Mouse (Mus musculus): ENCODE data around the gene Hacd1. TPM values are rescaled to one million over a fixed set of nuclear protein-coding genes. Genes with fewer than 3 reads are reported as not detected.
"Not testable (repeated sequence)": the region's sequence is repeated elsewhere in the genome, so short reads cannot be mapped to it uniquely, and the experiment has no call there.

The Hacd1 gene
- 236 and 238 TPM in 2 replicates for polyA plus RNA-seq (2016; fragmentation: Nextera tagmentation; extraction: Ambion mirVana)

GRCm38 (mm10) chr2:14055566-14056331, at the start of gene Hacd1:
TSS of gene Hacd1 (minus strand) at chr2:14056135.
- Histone ChIP-seq H3K4me1 (replicated peaks) (peaks cover 14% of the 10 kb centered on the region), H3K9ac (peak within 1 kb of the TSS; percentile 84), H3K4me2 (peak within 1 kb of the TSS; percentile 72), H3K27me3 (replicated peaks) (no peaks in the 10 kb centered on the region), H3K4me3 (peak within 1 kb of the TSS; percentile 79), H3K27ac (ENCODE audit: poor library complexity, severe bottlenecking) (peak within 1 kb of the TSS; percentile 97), H3K9me3 (replicated peaks) (no peaks in the 10 kb centered on the region), H3K36me3 (no peaks in the 10 kb centered on the region)
- WGBS: under 1% methylated on average over 99 of the region's 101 CpGs
- peak; percentile 87 for ATAC-seq (ENCODE audit: insufficient number of reproducible peaks, low FRiP score)

GRCm38 (mm10) chr2:14103924-14104323, 48.0 kb upstream of the Hacd1 start:
- no peak for ATAC-seq (ENCODE audit: insufficient number of reproducible peaks, low FRiP score)
- Histone ChIP-seq H3K27ac (ENCODE audit: poor library complexity, severe bottlenecking) (no peak overlapping the region), H3K4me3 (no peak overlapping the region), H3K9me3 (replicated peaks) (no peaks in the 10 kb centered on the region), H3K4me1 (replicated peaks) (0 out of 2 replicates have a peak, but pooled peaks cover 3% of the 10 kb centered on the region), H3K27me3 (replicated peaks) (no peaks in the 10 kb centered on the region), H3K4me2 (no peak overlapping the region), H3K9ac (no peak overlapping the region), H3K36me3 (peaks cover 12% of the 10 kb centered on the region)
- 89% methylated on average over 1 of the region's 1 CpGs for WGBS

GRCm38 (mm10) chr2:14102603-14103002, 46.7 kb upstream of the Hacd1 start:
- no peak overlapping the region for H3K4me2 ChIP-seq
- no peaks in the 10 kb centered on the region for H3K27me3 ChIP-seq (replicated peaks)
- H3K36me3 ChIP-seq: peaks cover 12% of the 10 kb centered on the region
- ATAC-seq (ENCODE audit: insufficient number of reproducible peaks, low FRiP score): no peak
- H3K9ac ChIP-seq: no peak overlapping the region
- whole genome bisulfite sequencing: 55% methylated on average over 2 of the region's 2 CpGs
- H3K27ac ChIP-seq (ENCODE audit: poor library complexity, severe bottlenecking): no peak overlapping the region
- H3K9me3 ChIP-seq (replicated peaks): no peaks in the 10 kb centered on the region
- H3K4me1 ChIP-seq (replicated peaks): 0 out of 2 replicates have a peak, but pooled peaks cover 3% of the 10 kb centered on the region
- no peak overlapping the region for H3K4me3 ChIP-seq

GRCm38 (mm10) chr2:14100533-14100932, 44.6 kb upstream of the Hacd1 start:
- Histone ChIP-seq H3K4me2 (no peak overlapping the region), H3K4me3 (no peak overlapping the region), H3K9me3 (replicated peaks) (no peaks in the 10 kb centered on the region; the same call in 1 of the 2 replicates), H3K9ac (no peak overlapping the region), H3K27ac (ENCODE audit: poor library complexity, severe bottlenecking) (no peak overlapping the region), H3K4me1 (replicated peaks) (0 out of 2 replicates have a peak, but pooled peaks cover 3% of the 10 kb centered on the region), H3K36me3 (peaks cover 21% of the 10 kb centered on the region), H3K27me3 (replicated peaks) (no peaks in the 10 kb centered on the region)
- ATAC-seq (ENCODE audit: insufficient number of reproducible peaks, low FRiP score): no peak

GRCm38 (mm10) chr2:14078527-14078926, 22.6 kb upstream of the Hacd1 start:
- H3K36me3 ChIP-seq; H3K27me3 ChIP-seq (replicated peaks); H3K9me3 ChIP-seq (replicated peaks); ATAC-seq (ENCODE audit: insufficient number of reproducible peaks, low FRiP score); H3K4me2 ChIP-seq; H3K4me3 ChIP-seq; H3K27ac ChIP-seq (ENCODE audit: poor library complexity, severe bottlenecking); H3K9ac ChIP-seq: not testable (repeated sequence)
- H3K4me1 ChIP-seq (replicated peaks): peaks cover 13% of the 10 kb centered on the region; the same call in 1 of the 2 replicates
- 84% methylated on average over 9 of the region's 9 CpGs for WGBS

GRCm38 (mm10) chr2:14074221-14074901, 18.4 kb upstream of the Hacd1 start:
- peak overlapping the region; percentile 95 for H3K4me3 ChIP-seq
- ATAC-seq (ENCODE audit: insufficient number of reproducible peaks, low FRiP score): no peak; the same call in 1 of the 2 replicates
- no peaks in the 10 kb centered on the region for H3K36me3 ChIP-seq
- no peaks in the 10 kb centered on the region for H3K9me3 ChIP-seq (replicated peaks)
- H3K27me3 ChIP-seq (replicated peaks): no peaks in the 10 kb centered on the region
- peak overlapping the region; percentile 91 for H3K27ac ChIP-seq (ENCODE audit: poor library complexity, severe bottlenecking)
- H3K4me2 ChIP-seq: peak overlapping the region; percentile 75
- WGBS: under 1% methylated on average over 36 of the region's 38 CpGs
- H3K4me1 ChIP-seq (replicated peaks): peaks cover 13% of the 10 kb centered on the region; the same call in 1 of the 2 replicates
- H3K9ac ChIP-seq: peak overlapping the region; percentile 98

GRCm38 (mm10) chr2:14073362-14074220, 17.7 kb upstream of the Hacd1 start, which contains the start of gene Stam:
TSS of gene Stam (plus strand) at chr2:14074098.
- peak within 1 kb of the TSS; percentile 91 for H3K27ac ChIP-seq (ENCODE audit: poor library complexity, severe bottlenecking)
- no peaks in the 10 kb centered on the region for H3K9me3 ChIP-seq (replicated peaks)
- ATAC-seq (ENCODE audit: insufficient number of reproducible peaks, low FRiP score): peak; percentile 96
- H3K36me3 ChIP-seq: no peaks in the 10 kb centered on the region
- H3K9ac ChIP-seq: peak within 1 kb of the TSS; percentile 98
- WGBS: under 1% methylated on average over 47 of the region's 50 CpGs
- H3K4me3 ChIP-seq: peak within 1 kb of the TSS; percentile 95
- H3K4me2 ChIP-seq: peak within 1 kb of the TSS; percentile 75
- H3K27me3 ChIP-seq (replicated peaks): no peaks in the 10 kb centered on the region
- peaks cover 13% of the 10 kb centered on the region; the same call in 1 of the 2 replicates for H3K4me1 ChIP-seq (replicated peaks)

- no peaks in the 10 kb centered on the region for H3K9me3 ChIP-seq (replicated peaks)
- peak overlapping the region; percentile 91 for H3K27ac ChIP-seq (ENCODE audit: poor library complexity, severe bottlenecking)
These were observed 17.1 kb upstream of the Hacd1 start for GRCm38 (mm10) chr2:14073008-14073361.

GRCm38 (mm10) chr2:14070466-14070865, 14.5 kb upstream of the Hacd1 start:
- no peak overlapping the region for H3K4me2 ChIP-seq
- no peaks in the 10 kb centered on the region for H3K27me3 ChIP-seq (replicated peaks)
- H3K9ac ChIP-seq: no peak overlapping the region
- no peaks in the 10 kb centered on the region for H3K9me3 ChIP-seq (replicated peaks)
- no peak overlapping the region for H3K4me3 ChIP-seq
- WGBS: 76% methylated on average over 8 of the region's 8 CpGs
- no peaks in the 10 kb centered on the region for H3K36me3 ChIP-seq
- ATAC-seq (ENCODE audit: insufficient number of reproducible peaks, low FRiP score): no peak
- H3K27ac ChIP-seq (ENCODE audit: poor library complexity, severe bottlenecking): no peak overlapping the region
- H3K4me1 ChIP-seq (replicated peaks): peaks cover 9% of the 10 kb centered on the region; the same call in 1 of the 2 replicates

More at GRCm38 (mm10) chr2:14073008-14073361, 17.1 kb upstream of the Hacd1 start:
- H3K4me2 ChIP-seq: peak overlapping the region; percentile 75
- H3K4me3 ChIP-seq: peak overlapping the region; percentile 95
- H3K36me3 ChIP-seq: no peaks in the 10 kb centered on the region
- H3K9ac ChIP-seq: peak overlapping the region; percentile 98
- whole genome bisulfite sequencing: 15% methylated on average over 8 of the region's 8 CpGs
- no peak for ATAC-seq (ENCODE audit: insufficient number of reproducible peaks, low FRiP score)
- no peaks in the 10 kb centered on the region for H3K27me3 ChIP-seq (replicated peaks)
- H3K4me1 ChIP-seq (replicated peaks): peaks cover 13% of the 10 kb centered on the region; the same call in 1 of the 2 replicates

GRCm38 (mm10) chr2:14069027-14069426, 13.1 kb upstream of the Hacd1 start:
- 56% methylated on average over 2 of the region's 2 CpGs for WGBS
- no peak overlapping the region for H3K9ac ChIP-seq
- H3K4me2 ChIP-seq: no peak overlapping the region
- H3K36me3 ChIP-seq: no peaks in the 10 kb centered on the region
- ATAC-seq (ENCODE audit: insufficient number of reproducible peaks, low FRiP score): no peak
- no peaks in the 10 kb centered on the region for H3K4me1 ChIP-seq (replicated peaks)
- no peaks in the 10 kb centered on the region for H3K9me3 ChIP-seq (replicated peaks)
- H3K27ac ChIP-seq (ENCODE audit: poor library complexity, severe bottlenecking): no peak overlapping the region
- no peak overlapping the region for H3K4me3 ChIP-seq
- H3K27me3 ChIP-seq (replicated peaks): no peaks in the 10 kb centered on the region
